Mouse (Mus musculus): Measurements from ENCODE around the gene Gm45713.

- TF ChIP-seq GATA1 (IDR thresholded peaks at IDR 0.05; ENCODE audit: borderline replicate concordance, low read length): no peak
- TF ChIP-seq FLI1 (IDR thresholded peaks at IDR 0.05; ENCODE audit: low read length): no peak
Observed at GRCm38 (mm10) chr7:45081016-45081415, 55.0 kb downstream of the Gm45713 start.

Measured in megakaryocyte, embryonic 14.5 days (primary cell).